Mouse (Mus musculus) heart, embryonic 15.5 days (tissue): ENCODE results near the gene Klhdc2. TPM values are rescaled to one million over a fixed set of nuclear protein-coding genes. Genes with fewer than 3 reads are reported as not detected.

Experiments used
- ATAC-seq: fragments of 200-750 bp; cut with Nextera tagmentation; replicated peaks from 2 replicates; pipeline ENCODE4 v1.8.0; 2017; ENCODE audit warnings: low read depth, moderate TSS enrichment; ENCODE audit not compliant: insufficient number of reproducible peaks, insufficient read depth, low FRiP score
- H3K27ac ChIP-seq: fragments of 300-500 bp; sonication (generic); 2 replicates; pipeline ENCODE4 v1.5.1; 2015; ENCODE audit warnings: mild to moderate bottlenecking, inconsistent platforms
- H3K27me3 ChIP-seq: fragments of 300-500 bp; sonication (generic); 2 replicates; pipeline ENCODE4 v1.6.1; 2015; ENCODE audit warnings: inconsistent platforms
- H3K36me3 ChIP-seq: fragments of 300-500 bp; sonication (generic); 2 replicates; pipeline ENCODE4 v1.6.1; 2015; ENCODE audit warnings: mild to moderate bottlenecking, inconsistent platforms
- H3K4me1 ChIP-seq: fragments of 300-500 bp; sonication (generic); replicated peaks from 2 replicates; pipeline ENCODE4 v1.6.1; 2015; ENCODE audit warnings: inconsistent platforms
- H3K4me2 ChIP-seq: fragments of 300-500 bp; sonication (generic); 2 replicates; pipeline ENCODE4 v1.6.1; 2015; ENCODE audit warnings: inconsistent platforms, mild to moderate bottlenecking, moderate library complexity
- H3K4me3 ChIP-seq: fragments of 300-500 bp; sonication (generic); 2 replicates; pipeline ENCODE4 v1.5.1; 2015; ENCODE audit warnings: mild to moderate bottlenecking, inconsistent platforms
- H3K9ac ChIP-seq: fragments of 300-500 bp; sonication (generic); 2 replicates; pipeline ENCODE4 v1.6.1; 2015; ENCODE audit warnings: mild to moderate bottlenecking, inconsistent platforms
- H3K9me3 ChIP-seq: fragments of 300-500 bp; sonication (generic); replicated peaks from 2 replicates; pipeline ENCODE4 v1.6.1; 2016; ENCODE audit warnings: inconsistent platforms
- WGBS: fragments of 180-500 bp; shearing (Covaris S2); methylation state at CpG from one replicate; pipeline ENCODE4 v1.1.7; 2015; ENCODE audit warnings: mixed read lengths; 5-methylcytosine and 5-hydroxymethylcytosine counted together
- polyA plus RNA-seq: library from polyadenylated mRNA; unstranded; fragments of >200 nt; fragmentation: Nextera tagmentation; extraction: Ambion mirVana; gene quantifications from 2 replicates; pipeline ENCODE4 v1.2.1, GENCODE M21; 2015

Gene Klhdc2
- polyA plus RNA-seq, 1 experiment from 2014 or later = 122 TPM

GRCm38 (mm10) chr12:69302171-69302570 lies 5.7 kb downstream of the Klhdc2 start:
- Histone ChIP-seq H3K9ac (no peak overlapping the region), H3K27ac (no peak overlapping the region), H3K4me1 (peaks cover 14% of the 10 kb centered on the region), H3K27me3 (no peaks in the 10 kb centered on the region), H3K4me3 (no peak overlapping the region), H3K9me3 (no peaks in the 10 kb centered on the region), H3K4me2 (no peak overlapping the region), H3K36me3 (peaks cover 62% of the 10 kb centered on the region)
- WGBS = 93% methylated on average over 12 of the region's 12 CpGs
- ATAC-seq = no peak

GRCm38 (mm10) chr12:69304051-69304450 lies 7.6 kb downstream of the Klhdc2 start:
- Histone ChIP-seq H3K27ac (no peak overlapping the region), H3K27me3 (no peaks in the 10 kb centered on the region), H3K9ac (no peak overlapping the region), H3K4me2 (no peak overlapping the region), H3K4me3 (no peak overlapping the region), H3K9me3 (no peaks in the 10 kb centered on the region), H3K4me1 (peaks cover 3% of the 10 kb centered on the region), H3K36me3 (peaks cover 81% of the 10 kb centered on the region)
- ATAC-seq = no peak
- WGBS = 78% methylated on average over 2 of the region's 2 CpGs

GRCm38 (mm10) chr12:69306333-69306732 lies 9.9 kb downstream of the Klhdc2 start:
- Histone ChIP-seq H3K9ac (no peak overlapping the region), H3K36me3 (peaks cover 92% of the 10 kb centered on the region), H3K4me2 (no peak overlapping the region), H3K9me3 (no peaks in the 10 kb centered on the region), H3K4me1 (no peaks in the 10 kb centered on the region), H3K4me3 (no peak overlapping the region), H3K27me3 (no peaks in the 10 kb centered on the region), H3K27ac (no peak overlapping the region)
- ATAC-seq = no peak
- WGBS = 88% methylated on average over 7 of the region's 7 CpGs

GRCm38 (mm10) chr12:69309659-69310058 lies 13.2 kb downstream of the Klhdc2 start:
- H3K27ac ChIP-seq = no peak overlapping the region
- no peak overlapping the region for H3K9ac ChIP-seq
- peaks cover 90% of the 10 kb centered on the region for H3K36me3 ChIP-seq
- H3K27me3 ChIP-seq = no peaks in the 10 kb centered on the region
- ATAC-seq = no peak
- no peaks in the 10 kb centered on the region for H3K4me1 ChIP-seq
- 93% methylated on average over 4 of the region's 4 CpGs for WGBS
- H3K4me2 ChIP-seq = no peak overlapping the region
- no peaks in the 10 kb centered on the region for H3K9me3 ChIP-seq
- no peak overlapping the region for H3K4me3 ChIP-seq

- Histone ChIP-seq H3K9ac (no peak overlapping the region), H3K27ac (peak overlapping the region; percentile 70), H3K27me3 (no peaks in the 10 kb centered on the region), H3K4me3 (no peak overlapping the region), H3K36me3 (peaks cover 63% of the 10 kb centered on the region), H3K4me1 (peaks cover 11% of the 10 kb centered on the region), H3K4me2 (no peak overlapping the region), H3K9me3 (no peaks in the 10 kb centered on the region)
- ATAC-seq = peak; percentile 70
Measured at GRCm38 (mm10) chr12:69318431-69318830, 21.9 kb downstream of the Klhdc2 start.

GRCm38 (mm10) chr12:69331187-69331586 lies 34.7 kb downstream of the Klhdc2 start:
- Histone ChIP-seq H3K9ac (no peak overlapping the region), H3K4me2 (no peak overlapping the region), H3K9me3 (no peaks in the 10 kb centered on the region), H3K36me3 (peaks cover 57% of the 10 kb centered on the region), H3K4me3 (no peak overlapping the region), H3K27me3 (no peaks in the 10 kb centered on the region), H3K27ac (no peak overlapping the region), H3K4me1 (no peaks in the 10 kb centered on the region)
- ATAC-seq = no peak
- 86% methylated on average over 3 of the region's 3 CpGs for WGBS

- Histone ChIP-seq H3K27me3 (no peaks in the 10 kb centered on the region), H3K36me3 (peaks cover 58% of the 10 kb centered on the region), H3K4me1 (no peaks in the 10 kb centered on the region), H3K4me2 (no peak overlapping the region), H3K4me3 (no peak overlapping the region), H3K27ac (no peak overlapping the region), H3K9me3 (no peaks in the 10 kb centered on the region), H3K9ac (no peak overlapping the region)
- 67% methylated on average over 1 of the region's 1 CpGs for WGBS
- no peak for ATAC-seq
Measured at GRCm38 (mm10) chr12:69332147-69332546, 35.7 kb downstream of the Klhdc2 start.

GRCm38 (mm10) chr12:69333547-69333946 lies 37.1 kb downstream of the Klhdc2 start:
- peaks cover 58% of the 10 kb centered on the region for H3K36me3 ChIP-seq

GRCm38 (mm10) chr12:69349928-69350327 lies 53.4 kb downstream of the Klhdc2 start:
- 83% methylated on average over 2 of the region's 2 CpGs for WGBS
- H3K4me2 ChIP-seq = no peak overlapping the region
- H3K27ac ChIP-seq = no peak overlapping the region
- no peaks in the 10 kb centered on the region for H3K9me3 ChIP-seq
- H3K36me3 ChIP-seq = peaks cover 72% of the 10 kb centered on the region
- H3K27me3 ChIP-seq = no peaks in the 10 kb centered on the region
- no peak overlapping the region for H3K9ac ChIP-seq
- no peak overlapping the region for H3K4me3 ChIP-seq
- no peaks in the 10 kb centered on the region for H3K4me1 ChIP-seq
- no peak for ATAC-seq

More at GRCm38 (mm10) chr12:69333547-69333946, 37.1 kb downstream of the Klhdc2 start:
- H3K9me3 ChIP-seq = no peaks in the 10 kb centered on the region
- WGBS = 82% methylated on average over 2 of the region's 2 CpGs
- no peak for ATAC-seq
- H3K9ac ChIP-seq = no peak overlapping the region
- H3K4me3 ChIP-seq = no peak overlapping the region
- H3K27me3 ChIP-seq = no peaks in the 10 kb centered on the region
- H3K4me2 ChIP-seq = no peak overlapping the region
- H3K27ac ChIP-seq = no peak overlapping the region
- no peaks in the 10 kb centered on the region for H3K4me1 ChIP-seq

- no peak for ATAC-seq
- peaks cover 60% of the 10 kb centered on the region for H3K36me3 ChIP-seq
- 79% methylated on average over 1 of the region's 1 CpGs for WGBS
- H3K4me3 ChIP-seq = no peak overlapping the region
- H3K27ac ChIP-seq = no peak overlapping the region
- no peaks in the 10 kb centered on the region for H3K9me3 ChIP-seq
- no peaks in the 10 kb centered on the region for H3K27me3 ChIP-seq
- no peak overlapping the region for H3K4me2 ChIP-seq
- H3K4me1 ChIP-seq = peaks cover 4% of the 10 kb centered on the region; the same call in 1 of the 2 replicates
- H3K9ac ChIP-seq = no peak overlapping the region
Measured at GRCm38 (mm10) chr12:69351685-69352084, 55.2 kb downstream of the Klhdc2 start.

- peak; percentile 30; the same call in 1 of the 2 replicates for ATAC-seq
- no peaks in the 10 kb centered on the region for H3K27me3 ChIP-seq
- H3K4me2 ChIP-seq = peak within 1 kb of the TSS; percentile 78
- H3K4me1 ChIP-seq = peaks cover 4% of the 10 kb centered on the region
- peak within 1 kb of the TSS; percentile 82 for H3K27ac ChIP-seq
- H3K4me3 ChIP-seq = peak within 1 kb of the TSS; percentile 90
- H3K36me3 ChIP-seq = peaks cover 27% of the 10 kb centered on the region
- peak within 1 kb of the TSS; percentile 90 for H3K9ac ChIP-seq
- no peaks in the 10 kb centered on the region for H3K9me3 ChIP-seq
- 1% methylated on average over 46 of the region's 50 CpGs for WGBS
Measured at GRCm38 (mm10) chr12:69356546-69357299, 60.2 kb downstream of the Klhdc2 start, which contains the start of gene Nemf. Nemf (minus strand) TSS chr12:69357165.

- Histone ChIP-seq H3K27me3 (no peaks in the 10 kb centered on the region), H3K4me2 (peak overlapping the region; percentile 78), H3K9ac (peak overlapping the region; percentile 90), H3K9me3 (no peaks in the 10 kb centered on the region), H3K27ac (peak overlapping the region; percentile 82), H3K4me3 (peak overlapping the region; percentile 90), H3K36me3 (peaks cover 22% of the 10 kb centered on the region), H3K4me1 (peaks cover 7% of the 10 kb centered on the region)
- ATAC-seq = no peak
- 4% methylated on average over 13 of the region's 13 CpGs for WGBS
Measured at GRCm38 (mm10) chr12:69357300-69357646, 60.8 kb downstream of the Klhdc2 start.
